Mouse (Mus musculus): ENCODE measurements around the gene Trappc3l. TPM values are rescaled to one million over a fixed set of nuclear protein-coding genes. Genes with fewer than 3 reads are reported as not detected.

Gene Trappc3l
- polyA plus RNA-seq, 1 experiment from 2014 or later: not detected

DNA sequence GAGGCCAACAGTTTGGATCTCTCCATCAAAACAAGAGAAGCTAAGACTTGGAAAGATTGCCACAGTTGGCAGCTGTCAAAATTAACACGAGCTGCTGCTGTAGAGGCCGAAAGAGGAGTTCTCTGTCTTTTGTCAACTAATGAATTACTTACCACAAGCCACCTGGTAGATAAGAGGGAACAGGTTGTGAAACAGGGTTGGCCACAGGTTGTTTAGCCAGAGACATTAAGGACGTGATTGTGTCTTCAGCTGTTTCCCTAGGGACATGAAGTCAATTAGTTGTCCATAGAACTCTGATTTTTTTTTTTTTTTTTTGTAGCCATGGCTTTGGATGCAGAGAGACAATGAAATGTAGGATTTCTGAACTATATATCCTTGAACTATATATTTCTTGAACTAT is 79.7 kb downstream of the Trappc3l start:
- Histone ChIP-seq H3K27ac (ENCODE audit: low read length) (no peak overlapping the region), H3K36me3 (ENCODE audit: control insufficient read depth, insufficient read depth) (no peaks in the 10 kb centered on the region), H3K9ac (replicated peaks; ENCODE audit: low read depth, low read length) (no peak overlapping the region), H3K4me3 (replicated peaks; ENCODE audit: low read length) (no peak overlapping the region), H3K4me2 (ENCODE audit: low read length) (no peak overlapping the region), H3K4me1 (replicated peaks; ENCODE audit: control insufficient read depth, insufficient read depth, low read length) (no peaks in the 10 kb centered on the region), H3K9me3 (ENCODE audit: control insufficient read depth, low read length) (no peaks in the 10 kb centered on the region), H3K27me3 (replicated peaks; ENCODE audit: control insufficient read depth, insufficient read depth, low read length) (no peaks in the 10 kb centered on the region)
- ATAC-seq: no peak
- 62% methylated on average over 3 of the region's 3 CpGs for WGBS

DNA sequence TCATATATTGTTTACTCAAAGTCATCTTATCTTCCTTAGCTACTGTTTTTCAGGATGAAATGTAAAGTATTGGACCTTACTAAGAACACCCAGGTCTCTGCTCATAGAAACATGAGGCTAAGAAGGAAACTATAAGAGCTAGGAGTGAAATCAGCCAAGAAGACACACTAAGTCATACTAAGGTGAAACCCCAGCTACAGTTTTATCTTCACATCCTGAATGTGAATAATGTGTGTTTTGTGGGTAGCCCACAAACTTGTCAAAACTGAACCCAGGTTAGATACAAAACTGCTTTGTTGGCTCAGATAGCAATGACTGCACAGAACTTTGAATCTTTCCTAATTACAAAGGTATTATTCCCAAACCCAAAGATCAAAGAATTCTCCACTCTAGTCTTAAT is 80.4 kb downstream of the Trappc3l start:
- no peaks in the 10 kb centered on the region for H3K27me3 ChIP-seq (replicated peaks; ENCODE audit: control insufficient read depth, insufficient read depth, low read length)
- no peak overlapping the region for H3K4me3 ChIP-seq (replicated peaks; ENCODE audit: low read length)
- no peaks in the 10 kb centered on the region for H3K9me3 ChIP-seq (ENCODE audit: control insufficient read depth, low read length)
- ATAC-seq: no peak
- no peak overlapping the region for H3K4me2 ChIP-seq (ENCODE audit: low read length)
- H3K9ac ChIP-seq (replicated peaks; ENCODE audit: low read depth, low read length): no peak overlapping the region
- no peak overlapping the region for H3K27ac ChIP-seq (ENCODE audit: low read length)
- H3K4me1 ChIP-seq (replicated peaks; ENCODE audit: control insufficient read depth, insufficient read depth, low read length): no peaks in the 10 kb centered on the region
- no peaks in the 10 kb centered on the region for H3K36me3 ChIP-seq (ENCODE audit: control insufficient read depth, insufficient read depth)

DNA sequence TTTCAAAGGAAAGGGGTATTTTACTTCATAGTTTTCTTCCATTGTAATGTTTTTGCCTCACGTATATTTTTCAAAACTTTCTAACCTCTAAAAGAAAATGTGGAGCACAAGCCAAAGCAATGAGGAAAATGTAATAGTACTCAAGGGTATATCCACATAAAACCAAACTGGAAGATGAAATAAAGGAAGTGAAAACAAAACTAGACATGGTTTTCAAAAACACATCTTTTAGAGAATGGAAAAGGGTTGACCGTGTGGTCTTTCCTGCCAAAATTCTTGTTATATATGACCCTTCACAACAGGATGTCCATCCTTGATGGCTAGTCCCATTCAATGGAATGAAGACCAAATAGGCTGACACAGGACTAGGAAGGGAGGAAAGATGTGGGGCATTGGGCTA is 81.0 kb downstream of the Trappc3l start:
- Histone ChIP-seq H3K27ac (ENCODE audit: low read length) (no peak overlapping the region), H3K9me3 (ENCODE audit: control insufficient read depth, low read length) (no peaks in the 10 kb centered on the region), H3K36me3 (ENCODE audit: control insufficient read depth, insufficient read depth) (no peaks in the 10 kb centered on the region), H3K4me3 (replicated peaks; ENCODE audit: low read length) (no peak overlapping the region), H3K4me1 (replicated peaks; ENCODE audit: control insufficient read depth, insufficient read depth, low read length) (no peaks in the 10 kb centered on the region), H3K4me2 (ENCODE audit: low read length) (no peak overlapping the region), H3K9ac (replicated peaks; ENCODE audit: low read depth, low read length) (no peak overlapping the region), H3K27me3 (replicated peaks; ENCODE audit: control insufficient read depth, insufficient read depth, low read length) (no peaks in the 10 kb centered on the region)
- no peak for ATAC-seq
- 95% methylated on average over 2 of the region's 2 CpGs for WGBS

DNA sequence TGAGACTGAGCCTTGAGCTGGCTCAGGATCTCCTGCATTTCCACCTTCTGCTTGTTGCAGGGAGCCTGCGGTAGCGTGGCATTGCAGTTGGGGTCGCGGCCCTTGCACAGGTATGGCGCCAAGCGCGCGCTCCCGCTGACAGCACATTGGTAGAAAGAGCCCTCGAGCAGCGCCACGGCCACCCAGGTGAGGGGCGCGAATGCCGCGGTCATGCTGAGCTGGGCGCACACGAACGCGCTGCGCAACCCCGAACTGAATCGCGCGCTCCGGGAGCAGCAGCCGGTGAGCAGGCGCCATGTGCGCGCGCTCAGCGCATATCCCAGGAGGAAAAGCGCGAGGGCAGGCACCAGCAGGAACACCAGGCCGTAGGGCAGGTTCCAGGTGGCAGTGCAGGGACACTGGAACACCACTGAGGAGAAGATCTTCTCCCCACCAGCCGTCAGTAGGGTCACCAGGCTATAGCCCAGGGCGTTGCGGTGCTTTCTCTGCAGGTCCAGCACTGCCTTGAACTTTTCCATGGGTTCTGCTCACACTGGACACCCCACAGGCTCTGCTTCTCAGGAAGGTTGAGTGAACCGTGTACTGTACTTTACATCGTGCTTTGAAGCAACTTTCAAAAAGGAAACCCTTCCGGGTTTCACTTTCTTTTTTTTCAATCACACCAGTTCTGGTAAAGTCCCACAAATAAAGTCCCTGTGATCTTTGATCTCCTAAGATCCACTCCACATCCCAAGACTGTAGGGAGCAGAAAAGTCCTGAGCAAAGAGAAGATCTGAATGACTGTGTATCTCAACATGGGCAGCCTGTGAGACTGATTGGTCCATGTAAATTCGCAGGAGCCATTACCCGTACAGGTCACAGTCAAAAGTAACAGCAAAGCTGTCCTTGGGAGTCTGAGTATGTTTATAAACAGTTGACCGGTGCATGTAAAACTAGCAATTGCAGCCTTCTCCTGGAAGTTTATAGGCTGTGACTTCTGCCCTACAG is 90.3 kb downstream of the Trappc3l start, which contains the start of gene Calhm6:
Calhm6 (minus strand) TSS at position 593 of the 987 bp plus-strand sequence.
- Histone ChIP-seq H3K4me3 (replicated peaks; ENCODE audit: low read length) (peak within 1 kb of the TSS; percentile 56), H3K4me1 (replicated peaks; ENCODE audit: control insufficient read depth, insufficient read depth, low read length) (0 out of 2 replicates have a peak, but pooled peaks cover 2% of the 10 kb centered on the region), H3K27ac (ENCODE audit: low read length) (no peak within 1 kb of the TSS), H3K36me3 (ENCODE audit: control insufficient read depth, insufficient read depth) (no peaks in the 10 kb centered on the region), H3K4me2 (ENCODE audit: low read length) (peak within 1 kb of the TSS; percentile 61), H3K9ac (replicated peaks; ENCODE audit: low read depth, low read length) (peak within 1 kb of the TSS; percentile 59), H3K27me3 (replicated peaks; ENCODE audit: control insufficient read depth, insufficient read depth, low read length) (no peaks in the 10 kb centered on the region), H3K9me3 (ENCODE audit: control insufficient read depth, low read length) (no peaks in the 10 kb centered on the region)
- peak; percentile 85 for ATAC-seq
- 16% methylated on average over 44 of the region's 44 CpGs for WGBS

DNA sequence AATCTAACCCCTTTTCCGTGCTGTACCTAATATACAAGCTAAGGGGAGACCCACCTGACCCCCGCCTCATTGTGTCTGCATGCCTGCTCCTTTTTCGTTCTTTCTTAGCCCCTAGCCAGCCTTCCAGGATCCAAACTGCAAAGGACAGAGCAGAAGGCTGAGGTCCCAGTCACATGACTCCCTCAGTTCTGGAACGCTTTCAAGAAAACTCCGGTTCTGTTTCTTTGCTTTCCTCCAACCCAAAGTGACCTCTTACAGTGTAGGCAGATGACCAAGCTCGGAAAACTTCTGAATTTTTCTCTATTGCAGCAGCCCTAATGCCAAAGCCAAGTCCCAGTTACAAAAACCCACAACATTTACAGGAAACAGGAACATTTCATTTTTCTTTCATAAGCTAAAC is 91.0 kb downstream of the Trappc3l start:
- WGBS: 86% methylated on average over 6 of the region's 6 CpGs
- no peak overlapping the region for H3K27ac ChIP-seq (ENCODE audit: low read length)
- ATAC-seq: no peak
- H3K27me3 ChIP-seq (replicated peaks; ENCODE audit: control insufficient read depth, insufficient read depth, low read length): no peaks in the 10 kb centered on the region
- no peak overlapping the region for H3K4me2 ChIP-seq (ENCODE audit: low read length)
- no peak overlapping the region for H3K9ac ChIP-seq (replicated peaks; ENCODE audit: low read depth, low read length)
- H3K36me3 ChIP-seq (ENCODE audit: control insufficient read depth, insufficient read depth): no peaks in the 10 kb centered on the region
- no peaks in the 10 kb centered on the region for H3K9me3 ChIP-seq (ENCODE audit: control insufficient read depth, low read length)
- no peak overlapping the region for H3K4me3 ChIP-seq (replicated peaks; ENCODE audit: low read length)
- H3K4me1 ChIP-seq (replicated peaks; ENCODE audit: control insufficient read depth, insufficient read depth, low read length): 0 out of 2 replicates have a peak, but pooled peaks cover 2% of the 10 kb centered on the region

DNA sequence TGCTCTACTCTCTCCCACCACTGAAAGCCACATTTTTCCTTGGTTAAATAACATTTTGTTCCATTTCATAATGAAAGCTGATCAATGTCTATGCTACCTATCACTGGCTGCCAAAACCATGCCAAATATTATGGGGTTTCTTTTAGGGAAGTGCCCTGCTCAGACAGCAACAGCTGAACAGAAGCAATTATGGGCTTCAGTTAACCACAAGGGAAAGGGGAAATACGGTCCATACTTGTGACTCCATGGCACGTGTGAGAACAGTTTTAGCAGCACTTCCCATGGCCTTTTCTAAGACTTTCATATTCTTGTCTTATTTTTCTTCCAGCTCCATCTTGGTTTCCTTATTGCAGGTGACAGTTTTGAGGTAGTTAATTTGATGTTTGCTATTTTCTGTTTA is 94.0 kb downstream of the Trappc3l start:
- 0 out of 2 replicates have a peak, but pooled peaks cover 2% of the 10 kb centered on the region for H3K4me1 ChIP-seq (replicated peaks; ENCODE audit: control insufficient read depth, insufficient read depth, low read length)
- H3K36me3 ChIP-seq (ENCODE audit: control insufficient read depth, insufficient read depth): no peaks in the 10 kb centered on the region
- H3K4me3 ChIP-seq (replicated peaks; ENCODE audit: low read length): no peak overlapping the region
- no peaks in the 10 kb centered on the region for H3K27me3 ChIP-seq (replicated peaks; ENCODE audit: control insufficient read depth, insufficient read depth, low read length)
- no peak for ATAC-seq
- no peak overlapping the region for H3K4me2 ChIP-seq (ENCODE audit: low read length)
- H3K9ac ChIP-seq (replicated peaks; ENCODE audit: low read depth, low read length): no peak overlapping the region
- H3K9me3 ChIP-seq (ENCODE audit: control insufficient read depth, low read length): no peaks in the 10 kb centered on the region
- 74% methylated on average over 2 of the region's 2 CpGs for WGBS
- H3K27ac ChIP-seq (ENCODE audit: low read length): no peak overlapping the region

DNA sequence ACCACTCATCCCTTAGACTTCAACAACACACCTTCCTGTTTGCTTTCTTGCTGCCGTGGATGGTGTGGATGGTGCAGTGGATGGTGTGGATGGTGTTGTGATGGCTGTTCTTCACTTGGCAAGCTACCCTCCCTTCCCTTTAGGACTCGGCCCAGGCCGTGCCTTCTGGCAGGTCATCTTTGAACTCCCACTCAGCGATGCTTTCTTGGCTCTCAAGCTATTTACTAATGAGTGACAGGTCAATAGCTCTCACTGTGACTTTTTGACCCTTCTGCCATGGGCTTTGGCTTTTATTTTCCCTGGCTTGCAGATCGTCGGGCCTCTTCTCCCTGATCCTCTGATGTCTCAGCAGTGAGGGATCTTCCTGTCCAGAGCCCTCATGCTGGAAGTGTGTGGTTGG is 99.0 kb downstream of the Trappc3l start:
- Histone ChIP-seq H3K4me1 (replicated peaks; ENCODE audit: control insufficient read depth, insufficient read depth, low read length) (no peaks in the 10 kb centered on the region), H3K9me3 (ENCODE audit: control insufficient read depth, low read length) (no peaks in the 10 kb centered on the region), H3K27ac (ENCODE audit: low read length) (no peak overlapping the region), H3K27me3 (replicated peaks; ENCODE audit: control insufficient read depth, insufficient read depth, low read length) (no peaks in the 10 kb centered on the region), H3K9ac (replicated peaks; ENCODE audit: low read depth, low read length) (no peak overlapping the region), H3K36me3 (ENCODE audit: control insufficient read depth, insufficient read depth) (no peaks in the 10 kb centered on the region), H3K4me3 (replicated peaks; ENCODE audit: low read length) (no peak overlapping the region), H3K4me2 (ENCODE audit: low read length) (no peak overlapping the region)
- 33% methylated on average over 6 of the region's 6 CpGs for WGBS
- no peak for ATAC-seq

DNA sequence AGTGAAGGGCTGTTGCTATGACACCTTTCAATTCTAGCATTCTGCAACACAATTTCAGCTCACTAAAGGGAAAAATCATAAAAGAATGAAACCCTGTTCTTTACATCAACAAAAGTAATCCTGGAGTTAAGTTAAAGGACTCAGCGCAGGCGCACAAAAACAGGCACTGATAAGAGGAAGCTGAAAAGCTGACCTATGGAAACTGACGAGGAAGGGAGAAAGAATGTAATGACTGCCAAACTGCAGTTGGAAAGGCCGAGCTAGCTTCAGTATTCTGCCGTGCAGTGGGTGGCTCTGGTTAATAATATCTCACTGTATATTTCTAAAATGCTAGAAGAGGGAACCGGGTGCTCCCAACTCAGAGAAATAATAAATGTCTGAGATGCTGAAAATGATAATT is 100.6 kb downstream of the Trappc3l start:
- Histone ChIP-seq H3K9ac (replicated peaks; ENCODE audit: low read depth, low read length) (no peak overlapping the region), H3K4me3 (replicated peaks; ENCODE audit: low read length) (no peak overlapping the region), H3K36me3 (ENCODE audit: control insufficient read depth, insufficient read depth) (no peaks in the 10 kb centered on the region), H3K4me2 (ENCODE audit: low read length) (no peak overlapping the region), H3K4me1 (replicated peaks; ENCODE audit: control insufficient read depth, insufficient read depth, low read length) (no peaks in the 10 kb centered on the region), H3K27ac (ENCODE audit: low read length) (no peak overlapping the region), H3K27me3 (replicated peaks; ENCODE audit: control insufficient read depth, insufficient read depth, low read length) (no peaks in the 10 kb centered on the region), H3K9me3 (ENCODE audit: control insufficient read depth, low read length) (no peaks in the 10 kb centered on the region)
- ATAC-seq: no peak
- 68% methylated on average over 6 of the region's 6 CpGs for WGBS

DNA sequence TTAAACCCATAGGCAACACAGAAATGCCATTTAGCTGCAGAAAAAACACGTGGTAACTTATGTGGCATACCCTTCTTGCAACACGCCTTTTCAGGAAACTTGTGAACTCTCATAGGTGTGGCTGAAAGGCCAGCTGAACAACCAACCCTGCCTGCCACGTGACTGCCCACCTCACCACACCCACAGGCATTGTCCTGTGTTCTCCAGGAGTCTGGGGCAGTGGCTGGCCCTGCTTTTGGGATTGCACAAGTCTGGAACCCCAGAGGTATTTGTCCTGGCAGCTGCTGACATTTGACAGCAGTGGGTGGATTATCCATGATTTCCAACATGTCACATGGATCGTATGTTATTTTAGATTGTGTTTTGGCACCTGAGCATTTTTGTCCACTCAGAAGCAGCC is 102.4 kb downstream of the Trappc3l start:
- H3K9ac ChIP-seq (replicated peaks; ENCODE audit: low read depth, low read length): no peak overlapping the region
- no peaks in the 10 kb centered on the region for H3K4me1 ChIP-seq (replicated peaks; ENCODE audit: control insufficient read depth, insufficient read depth, low read length)
- H3K4me2 ChIP-seq (ENCODE audit: low read length): no peak overlapping the region
- no peak for ATAC-seq
- no peak overlapping the region for H3K4me3 ChIP-seq (replicated peaks; ENCODE audit: low read length)
- H3K27ac ChIP-seq (ENCODE audit: low read length): no peak overlapping the region
- no peaks in the 10 kb centered on the region for H3K27me3 ChIP-seq (replicated peaks; ENCODE audit: control insufficient read depth, insufficient read depth, low read length)
- no peaks in the 10 kb centered on the region for H3K9me3 ChIP-seq (ENCODE audit: control insufficient read depth, low read length)
- no peaks in the 10 kb centered on the region for H3K36me3 ChIP-seq (ENCODE audit: control insufficient read depth, insufficient read depth)
- 70% methylated on average over 4 of the region's 4 CpGs for WGBS
